Mouse (Mus musculus) gastrocnemius, postnatal 14 days (tissue): ENCODE measurements around the gene Olfr1026. TPM values are rescaled to one million over a fixed set of nuclear protein-coding genes. Genes with fewer than 3 reads are reported as not detected.

Source experiments
- DNase-seq: peaks from one replicate; pipeline ENCODE4 v3.0.0; 2021; ENCODE audit warnings: mixed read lengths
- intact Hi-C: fragments of 180-260 bp; cut with DNase I; formaldehyde crosslinking; loops from one replicate; pipeline ENCODE4 v1.15.1; 2025; ENCODE audit warnings: low total_unique reads
- long read RNA-seq, 2 experiments: library from polyadenylated mRNA; stranded (forward); transcript quantifications; one replicate each; pipeline ENCODE4 v2.0.0; 2021
- total RNA-seq, 2 experiments: library from RNA; stranded (reverse); gene quantifications; 2 replicates each; pipeline ENCODE4 v1.2.3; 2021

Gene Olfr1026
- total RNA-seq: not detected
- long read RNA-seq, experiment 1: 0 reads
- long read RNA-seq, experiment 2: 0 reads

- intact Hi-C loops: no loop called here
- DNase-seq: no peak
Measured at GRCm38 (mm10) chr2:85921258-85921657, at the start of gene Olfr1026. Olfr1026 (plus strand) TSS chr2:85921558.

GRCm38 (mm10) chr2:85885340-85885739 lies 36.0 kb upstream of the Olfr1026 start, which contains the start of gene Olfr1023:
Olfr1023 (plus strand) TSS chr2:85885640.
- intact Hi-C loops: no loop called here
- no peak for DNase-seq

- DNase-seq: no peak
- intact Hi-C loops: no loop called here
Measured at GRCm38 (mm10) chr2:85904952-85905351, 16.4 kb upstream of the Olfr1026 start, which contains the start of gene Olfr1024. Olfr1024 (minus strand) TSS chr2:85905052.

DNA sequence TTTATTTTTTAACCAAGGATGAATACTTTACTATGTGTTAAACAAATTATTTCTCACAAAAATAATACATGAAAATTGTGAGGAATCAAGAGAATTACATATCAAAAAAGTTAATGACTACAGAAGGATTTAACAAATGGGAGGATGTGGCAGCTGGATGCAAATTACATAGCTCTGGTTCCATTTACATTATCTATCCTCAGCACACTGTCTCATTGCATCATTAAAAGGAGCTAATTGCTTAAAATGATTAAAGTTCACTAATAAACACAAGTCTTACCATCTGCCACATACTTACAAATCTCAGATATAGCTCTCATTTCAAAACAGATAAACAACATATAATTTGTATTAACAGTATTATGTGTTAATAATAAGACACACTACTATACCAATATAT lies 8.2 kb upstream of the Olfr1026 start:
- DNase-seq: no peak
- intact Hi-C loops: no loop called here

DNA sequence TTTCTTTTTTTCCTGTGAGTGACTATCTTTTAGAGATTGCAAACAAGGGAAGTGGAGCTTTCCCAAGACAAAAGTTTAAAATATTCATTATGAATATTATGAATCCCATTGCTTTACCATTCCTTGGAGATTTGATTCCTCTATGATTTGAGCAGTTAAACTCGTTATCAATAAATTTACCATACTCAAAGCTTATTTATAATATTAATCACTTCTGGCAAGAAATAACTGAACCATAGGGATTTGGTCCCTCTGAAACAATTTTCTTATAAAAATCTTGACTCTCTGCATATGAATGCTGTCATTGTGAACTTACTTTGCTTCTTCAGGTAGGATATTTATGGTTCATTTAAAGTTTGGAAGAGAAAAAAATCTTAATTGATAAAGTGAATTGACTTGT lies 6.5 kb upstream of the Olfr1026 start, which contains the start of gene Olfr1025-ps1:
Gene Olfr1025-ps1, plus strand, starts transcription at position 301 of the 400 bp plus-strand sequence.
- DNase-seq: no peak
- intact Hi-C loops: no loop called here

DNA sequence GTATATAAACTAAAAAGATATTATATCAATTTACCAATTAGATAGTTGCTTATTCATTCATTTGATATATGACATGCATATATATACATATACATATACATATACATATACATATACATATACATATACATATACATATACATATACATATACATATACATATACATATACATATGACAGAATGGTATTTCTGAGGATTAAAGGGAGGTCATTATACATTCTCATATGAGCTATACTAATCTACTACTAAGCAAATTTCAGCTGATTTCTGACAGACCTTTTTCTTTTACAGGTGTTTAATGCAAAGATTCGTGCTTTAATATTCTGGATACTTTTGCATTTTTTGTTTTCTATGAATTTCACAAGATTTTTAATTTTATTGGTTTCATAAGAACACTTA lies 28.8 kb downstream of the Olfr1026 start, which contains the start of gene Olfr1028:
Gene Olfr1028, plus strand, starts transcription at position 301 of the 400 bp plus-strand sequence.
- intact Hi-C loops: no loop called here
- DNase-seq: no peak

DNA sequence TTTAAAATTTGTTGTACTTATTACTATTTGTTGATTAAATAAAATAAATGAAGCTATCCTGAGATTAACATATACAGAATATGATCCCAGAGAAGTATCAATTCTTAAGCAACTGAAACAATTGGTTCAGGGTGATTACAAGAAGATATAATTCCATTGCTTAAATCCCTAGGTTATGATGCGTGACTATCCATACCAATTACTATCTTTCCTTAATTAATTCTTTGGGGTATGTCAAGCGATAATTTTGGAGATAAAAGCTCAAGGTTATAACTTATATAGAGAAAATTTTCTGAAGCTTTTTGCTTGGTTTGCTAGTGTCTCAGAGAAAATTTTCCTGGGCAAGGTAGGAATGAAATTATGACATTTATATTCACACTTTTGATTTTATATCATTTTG lies 52.2 kb downstream of the Olfr1026 start, which contains the start of gene Olfr1029:
Gene Olfr1029, plus strand, starts transcription at position 301 of the 400 bp plus-strand sequence.
- intact Hi-C loops: no loop called here
- DNase-seq: no peak

Other genes starting within 250 kb of the Olfr1026 start
- gene Olfr1006, start 242.8 kb upstream of the Olfr1026 start, total RNA-seq: not detected
- gene Olfr1008, start 232.1 kb upstream of the Olfr1026 start, total RNA-seq: not detected
- not detected for gene Olfr1009, start 206.1 kb upstream of the Olfr1026 start, total RNA-seq
- gene Olfr1012, start 158.8 kb upstream of the Olfr1026 start, total RNA-seq: not detected
- not detected for gene Olfr1013, start 154.5 kb upstream of the Olfr1026 start, total RNA-seq
- not detected for gene Olfr1014, start 148.8 kb upstream of the Olfr1026 start, total RNA-seq
- not detected for gene Olfr1015, start 139.5 kb upstream of the Olfr1026 start, total RNA-seq
- gene Olfr1016, start 119.0 kb upstream of the Olfr1026 start, total RNA-seq: not detected
- not detected for gene Olfr1018, start 103.1 kb upstream of the Olfr1026 start, total RNA-seq
- gene Olfr1019, start 76.1 kb upstream of the Olfr1026 start, total RNA-seq: not detected
- not detected for gene Olfr1020, start 74.5 kb upstream of the Olfr1026 start, total RNA-seq
- gene Olfr1022, start 53.0 kb upstream of the Olfr1026 start, total RNA-seq: not detected
- not detected for gene Olfr1023, start 35.9 kb upstream of the Olfr1026 start, total RNA-seq
- not detected for gene Olfr1024, start 16.5 kb upstream of the Olfr1026 start, total RNA-seq
- gene Olfr1025-ps1, start 6.4 kb upstream of the Olfr1026 start, total RNA-seq: not detected
- not detected for gene Olfr1028, start 28.9 kb downstream of the Olfr1026 start, total RNA-seq
- not detected for gene Olfr1029, start 52.3 kb downstream of the Olfr1026 start, total RNA-seq
- not detected for gene Olfr1030, start 57.7 kb downstream of the Olfr1026 start, total RNA-seq
- not detected for gene Olfr1031, start 68.7 kb downstream of the Olfr1026 start, total RNA-seq
- gene Olfr1032, start 84.0 kb downstream of the Olfr1026 start, total RNA-seq: not detected
- gene Olfr1033, start 99.1 kb downstream of the Olfr1026 start, total RNA-seq: under 1 TPM in 1 of 2 experiments, not detected in 1; 0.64 TPM
- not detected for gene Olfr1034, start 124.3 kb downstream of the Olfr1026 start, total RNA-seq
- not detected for gene Olfr1036, start 152.4 kb downstream of the Olfr1026 start, total RNA-seq
- gene Olfr1037, start 165.8 kb downstream of the Olfr1026 start, total RNA-seq: not detected
- not detected for gene Olfr1039, start 214.4 kb downstream of the Olfr1026 start, total RNA-seq
- not detected for gene Olfr1040, start 225.2 kb downstream of the Olfr1026 start, total RNA-seq
- gene Olfr1042, start 240.3 kb downstream of the Olfr1026 start, total RNA-seq: not detected
- gene Olfr1043, start 246.0 kb downstream of the Olfr1026 start, total RNA-seq: not detected